Mouse (Mus musculus) retina, postnatal 1 day (tissue): ENCODE measurements around the gene Actrt2.

Source experiments
- DNase-seq: peaks from one replicate; pipeline ENCODE4 v3.0.0-alpha.2; 2012

Actrt2 gene

DNA sequence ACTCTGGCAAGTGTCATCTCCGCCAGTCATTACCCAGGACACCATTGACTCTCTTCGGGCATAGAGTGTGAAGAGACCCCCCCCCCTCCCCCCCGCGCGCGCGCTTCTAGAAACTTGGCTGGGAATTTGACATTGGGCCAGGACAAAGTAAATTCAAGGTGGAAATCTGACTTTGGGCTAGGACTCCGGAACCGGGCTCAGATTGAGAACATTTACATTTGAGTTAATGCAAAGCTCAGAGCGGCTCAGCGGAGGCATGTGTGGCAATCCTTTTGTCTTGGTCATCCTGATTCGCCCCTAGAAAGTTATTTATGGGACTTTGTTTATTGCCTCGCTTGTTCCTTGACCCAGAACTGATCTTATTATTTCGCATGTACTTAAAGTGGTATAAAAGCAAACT is 14.6 kb upstream of the Actrt2 start:
- no peak for DNase-seq

DNA sequence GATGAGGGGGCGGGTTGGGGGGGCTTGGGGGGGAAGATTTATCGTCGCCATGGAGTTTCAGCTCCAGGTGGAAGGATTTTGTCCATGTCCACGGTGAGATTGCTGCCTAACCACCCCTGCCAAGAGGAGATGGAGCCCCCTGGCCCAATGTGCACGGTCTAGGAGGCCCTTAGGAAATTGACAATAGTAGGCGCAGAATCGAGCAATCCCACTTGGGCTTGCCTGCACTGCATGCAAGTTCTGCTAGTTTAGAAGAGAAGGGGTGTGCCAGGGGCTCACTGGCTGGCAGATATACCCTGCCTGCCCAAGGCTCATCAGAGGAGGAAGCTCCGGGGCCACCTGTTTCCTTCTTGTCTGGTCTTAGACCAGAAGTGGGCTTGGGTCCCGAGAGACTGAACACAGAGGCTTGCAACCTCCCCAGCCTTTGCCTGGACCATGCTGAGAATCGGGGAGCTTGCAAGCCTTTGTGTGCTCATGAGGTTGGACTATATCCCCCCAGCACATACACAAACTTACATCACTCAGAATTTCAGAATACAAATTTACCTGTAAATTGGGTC is 7.9 kb upstream of the Actrt2 start:
- DNase-seq, result no peak

DNA sequence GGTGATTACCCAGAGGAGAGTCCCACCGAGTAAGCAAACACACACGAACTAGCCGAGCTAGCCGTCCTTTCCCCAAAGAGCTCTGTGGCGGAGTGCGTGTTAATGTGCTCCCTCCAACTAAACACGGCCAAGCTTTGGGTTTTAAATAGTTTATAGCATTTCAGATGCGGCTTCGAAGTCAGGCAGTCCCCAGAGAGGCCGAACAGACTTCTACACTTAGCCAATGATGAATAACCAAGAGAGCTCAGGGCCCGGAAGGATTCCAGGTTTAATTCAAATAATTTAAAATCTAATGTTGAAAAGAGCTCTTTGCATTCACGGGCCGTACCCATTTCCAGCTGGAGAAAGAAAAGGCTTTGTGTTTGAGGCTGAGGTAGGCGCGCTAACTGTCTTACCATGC is 7.3 kb upstream of the Actrt2 start:
- peak; percentile 45 for DNase-seq

DNA sequence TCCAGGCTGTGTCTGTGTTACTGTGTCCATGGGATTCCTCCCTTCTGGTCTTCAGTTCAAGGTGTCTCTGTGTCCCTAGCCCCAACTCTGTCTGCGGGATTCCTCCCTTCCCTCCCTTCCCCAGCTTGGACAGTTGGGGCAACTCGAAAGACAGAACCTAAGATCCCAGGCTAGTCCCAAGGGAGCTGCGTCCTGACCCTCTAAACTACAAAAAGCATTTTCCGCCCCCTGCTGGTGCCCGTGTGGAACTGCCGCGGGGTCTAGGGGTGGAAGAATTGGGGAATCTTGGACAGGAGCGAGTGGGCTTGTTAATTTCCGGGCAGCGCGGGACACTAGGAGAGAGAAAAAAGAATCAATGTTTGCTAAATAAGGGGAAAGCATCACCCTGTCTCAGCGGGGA is 6.9 kb upstream of the Actrt2 start:
- DNase-seq, result peak; percentile 80

DNA sequence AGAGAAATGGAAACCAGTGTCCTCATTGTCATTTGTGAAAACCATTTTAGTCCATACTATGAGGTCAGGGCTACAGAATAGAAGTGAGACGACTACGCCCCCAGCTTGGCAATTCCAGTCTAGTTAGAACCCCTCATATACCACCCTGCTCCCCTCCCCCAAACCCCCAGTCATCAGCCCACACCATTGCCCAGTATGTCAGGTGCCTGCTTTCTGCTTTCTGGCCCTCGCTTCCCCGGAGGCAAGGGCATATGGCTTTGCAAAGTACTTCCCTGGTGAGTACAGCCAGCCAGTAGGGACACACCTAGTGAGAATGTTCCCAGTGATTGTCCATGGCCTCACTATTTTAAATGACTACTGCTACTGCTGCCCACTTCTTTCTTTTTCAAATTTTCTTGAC is 6.3 kb upstream of the Actrt2 start:
- DNase-seq, result no peak

DNA sequence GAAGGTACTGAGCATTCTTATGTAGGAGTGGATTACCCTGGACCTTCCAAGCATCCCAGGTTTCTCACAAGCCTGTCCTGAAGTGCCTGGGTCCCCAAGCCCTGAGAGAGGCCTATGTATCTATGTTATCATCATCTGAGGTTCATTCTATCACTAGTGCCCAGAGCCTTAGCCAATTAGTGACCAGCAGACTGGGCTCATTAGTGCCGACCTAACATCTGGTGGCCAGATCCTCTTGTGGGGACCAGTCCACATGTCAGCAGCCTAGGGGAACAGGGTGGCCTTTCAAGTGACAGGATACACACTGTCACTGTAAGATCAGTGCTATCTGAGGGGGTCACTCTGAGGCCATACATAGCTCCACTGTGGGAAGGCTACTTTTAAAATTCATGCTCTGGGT is 4.4 kb upstream of the Actrt2 start:
- DNase-seq, result no peak

DNA sequence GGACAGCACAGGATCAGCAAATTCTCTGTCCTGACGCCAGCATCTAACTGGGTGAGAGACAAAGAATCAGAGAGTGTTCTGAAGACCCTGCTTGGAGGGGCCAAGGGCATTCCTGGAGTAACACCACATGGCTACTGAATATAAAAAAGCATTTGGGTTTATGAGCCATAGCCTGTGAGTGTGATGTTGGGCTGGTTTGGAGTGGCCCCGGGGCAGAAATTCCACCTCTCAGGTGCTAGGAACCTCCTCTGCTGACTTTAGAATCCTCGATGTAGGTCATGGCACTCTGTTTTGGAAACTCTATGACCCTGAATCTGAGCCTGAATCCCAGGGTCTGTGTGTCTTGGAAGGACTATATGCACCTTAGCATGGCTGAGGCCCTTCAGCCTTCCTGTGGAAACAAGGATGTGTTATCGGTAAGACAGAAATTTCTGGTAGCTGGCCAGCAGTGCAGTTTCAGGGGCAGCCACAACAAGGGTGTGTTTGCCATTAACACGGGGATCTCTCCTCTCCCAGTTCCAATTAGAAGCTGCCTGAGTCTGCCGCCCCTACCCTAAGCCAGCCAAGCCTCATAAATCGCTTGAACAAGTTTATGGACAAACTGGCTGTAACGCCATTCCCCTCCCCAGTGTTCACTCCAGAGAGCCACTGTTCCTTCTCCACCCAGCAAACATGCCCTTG is 3.7 kb upstream of the Actrt2 start:
- no peak for DNase-seq

DNA sequence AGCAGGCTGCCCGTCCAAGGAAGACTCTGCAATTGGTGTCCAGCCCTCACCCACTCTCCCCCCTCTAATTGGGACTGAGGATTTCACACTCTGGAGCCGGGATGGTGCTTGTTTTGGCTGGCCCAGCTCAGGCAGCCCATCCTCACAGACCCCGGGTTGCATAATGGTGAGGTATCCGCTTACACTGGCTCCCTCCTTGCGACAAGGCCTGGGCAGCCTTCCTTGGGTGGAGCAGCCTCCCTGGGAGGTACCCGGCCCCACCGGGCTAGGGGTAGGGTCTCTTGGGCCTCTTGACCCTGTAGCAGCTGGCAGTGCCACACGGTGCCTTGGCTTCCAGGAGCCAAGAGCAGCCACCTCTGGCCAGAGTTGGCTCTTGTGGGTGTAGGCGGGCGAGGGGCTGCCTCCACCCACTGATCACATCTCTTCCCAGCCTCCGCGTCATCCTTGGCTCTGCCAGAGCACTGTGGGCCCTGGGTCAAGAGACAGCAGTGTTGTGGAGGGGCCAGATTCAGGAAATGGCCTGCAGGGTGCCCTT is 4.9 kb downstream of the Actrt2 start:
- no peak for DNase-seq

DNA sequence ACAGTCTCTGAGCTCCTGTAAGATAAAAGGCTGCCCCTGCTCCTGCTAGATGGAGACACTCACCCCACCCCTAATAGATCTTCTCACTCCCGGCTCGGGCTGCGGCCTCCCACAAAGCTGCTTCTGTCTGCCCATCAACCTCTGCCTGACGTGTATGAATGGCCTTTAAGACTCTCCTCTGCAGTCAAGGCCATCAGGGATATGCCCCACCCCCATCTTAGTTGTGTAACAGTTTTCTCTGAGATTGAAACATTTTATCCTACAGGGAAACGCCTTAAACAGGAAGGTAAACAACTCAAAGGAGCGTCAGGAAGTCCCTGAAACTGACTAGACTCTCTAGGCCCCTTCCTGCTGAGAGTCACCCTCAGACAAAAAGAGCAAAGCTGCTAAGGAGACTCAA is 6.4 kb downstream of the Actrt2 start:
- DNase-seq, result no peak

DNA sequence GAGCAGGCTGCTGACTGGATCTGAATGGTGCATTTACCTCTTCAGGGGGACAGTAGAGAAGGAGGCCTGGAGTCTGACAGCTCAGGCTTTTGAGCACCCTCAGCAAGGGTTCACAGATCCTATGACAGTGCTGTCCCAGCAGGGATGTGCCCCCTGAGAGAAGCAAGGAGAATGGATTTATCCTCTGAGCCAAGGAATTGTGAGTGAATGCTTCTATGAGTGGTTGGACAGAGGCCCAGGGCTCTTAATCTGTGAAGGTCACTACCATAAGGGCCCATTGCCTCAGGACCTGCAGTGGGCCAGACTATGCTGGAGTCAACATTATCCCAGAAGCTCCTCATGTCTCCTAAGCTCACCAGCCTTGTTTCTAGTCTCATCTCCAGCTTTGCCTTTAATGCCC is 7.6 kb downstream of the Actrt2 start:
- no peak for DNase-seq

DNA sequence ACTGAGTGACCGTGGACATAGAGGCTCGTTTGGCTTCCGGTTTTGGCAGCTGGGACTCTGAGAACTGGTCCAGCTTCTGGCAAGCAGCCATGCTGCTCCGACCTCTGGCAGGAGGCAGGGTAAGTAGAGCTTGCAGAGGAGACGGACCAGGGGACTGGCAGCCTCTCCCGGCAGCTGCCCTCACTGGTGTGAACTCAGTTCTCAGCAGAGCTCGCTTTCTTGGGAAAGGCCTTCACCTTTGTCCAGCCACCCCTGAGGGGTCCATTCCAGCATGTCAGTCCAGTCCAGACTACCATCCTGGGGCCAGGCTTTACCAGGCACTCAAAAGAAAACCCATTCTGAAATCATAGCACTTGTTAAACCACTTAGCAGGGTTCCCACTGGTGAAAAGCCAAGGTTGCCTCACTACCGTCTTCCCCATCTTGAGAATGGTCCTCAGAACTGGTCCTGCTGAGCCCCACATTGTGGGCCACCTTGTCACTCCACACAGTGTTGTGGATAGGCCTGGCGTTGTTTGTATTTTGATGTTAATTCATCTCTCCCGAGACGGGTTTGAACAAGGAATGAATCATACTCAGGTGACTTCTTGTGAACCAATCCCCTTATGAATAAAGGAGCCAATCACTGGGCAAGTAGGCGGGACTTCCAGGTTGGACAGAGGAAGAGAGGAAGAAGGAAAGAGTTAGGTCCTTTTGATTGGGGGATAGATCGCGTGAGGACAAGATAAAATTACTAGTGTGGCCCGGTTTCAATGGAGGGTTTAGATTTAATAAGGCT is 12.3 kb downstream of the Actrt2 start:
- DNase-seq, result peak; percentile 21

DNA sequence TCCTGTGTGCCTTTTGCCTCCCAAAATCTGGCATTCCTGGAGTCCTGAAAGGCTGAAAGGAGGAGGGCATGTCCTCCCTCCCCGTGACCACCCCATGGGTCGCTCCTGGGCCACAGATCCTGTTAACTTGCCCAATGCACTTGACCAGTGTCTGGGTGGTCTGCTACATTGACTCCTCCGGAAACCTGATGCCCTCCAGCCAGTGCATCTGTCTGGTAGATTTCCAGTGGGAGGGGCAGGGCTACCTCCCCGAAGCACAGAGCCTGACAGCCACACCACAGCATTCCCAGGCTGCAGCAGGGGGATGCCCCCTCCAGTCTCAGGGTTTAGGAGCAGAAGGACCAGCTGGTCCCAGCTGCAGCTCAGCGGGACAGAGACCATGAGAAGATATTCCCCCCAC is 15.2 kb downstream of the Actrt2 start:
- DNase-seq, result peak; percentile 40

DNA sequence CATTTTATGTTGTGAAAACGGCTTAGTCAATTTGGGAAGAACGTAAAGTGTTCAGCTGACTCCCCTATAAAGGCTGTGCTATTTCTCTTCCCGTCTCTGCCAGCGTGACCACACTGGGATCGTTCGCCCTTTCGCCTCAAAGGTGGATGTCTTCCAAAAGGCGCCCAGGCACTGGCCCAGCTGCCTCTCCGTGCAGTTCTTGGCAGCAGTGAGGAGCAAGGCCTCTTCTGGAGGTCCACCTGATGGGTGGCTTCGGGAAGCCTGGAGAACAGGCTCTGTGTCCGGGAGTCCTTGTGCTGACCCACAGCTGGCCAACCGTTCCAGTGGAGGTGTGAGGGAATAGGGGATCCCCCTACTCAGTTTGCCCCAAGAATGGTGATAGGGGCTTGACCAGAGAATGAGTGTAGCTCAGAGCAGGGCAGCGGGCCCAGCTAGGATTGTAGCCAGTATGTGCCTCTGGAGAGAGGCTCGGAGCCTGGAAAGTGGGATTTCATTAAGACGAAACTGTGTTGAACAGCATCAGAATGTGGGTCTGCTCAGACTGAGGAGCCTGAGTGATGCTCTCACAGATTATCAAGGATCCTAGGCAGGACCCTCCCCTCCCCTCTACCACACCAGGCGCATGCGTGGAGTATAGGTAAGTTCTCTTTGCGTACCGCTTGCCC is 18.5 kb downstream of the Actrt2 start:
- DNase-seq, result no peak

DNA sequence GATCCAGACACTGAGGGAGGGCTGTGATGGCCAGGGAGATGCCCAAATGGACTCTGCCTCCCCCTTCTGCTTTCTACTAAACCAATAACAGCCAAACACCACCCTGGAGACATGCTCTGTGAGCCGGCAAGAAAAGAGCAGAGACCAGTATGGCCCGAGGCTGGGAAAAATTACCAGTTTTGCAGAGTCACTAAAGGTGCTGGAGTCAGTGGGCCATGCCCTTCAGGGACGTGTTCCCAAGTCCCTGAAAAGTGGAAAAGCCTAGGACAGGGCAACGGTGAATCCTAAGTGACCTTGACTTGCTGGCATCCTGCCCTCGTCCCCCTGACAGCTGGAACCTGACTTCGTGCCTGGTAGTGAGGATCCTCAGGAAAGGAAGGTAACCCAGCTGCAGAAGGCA is 25.2 kb downstream of the Actrt2 start:
- peak; percentile 17 for DNase-seq

DNA sequence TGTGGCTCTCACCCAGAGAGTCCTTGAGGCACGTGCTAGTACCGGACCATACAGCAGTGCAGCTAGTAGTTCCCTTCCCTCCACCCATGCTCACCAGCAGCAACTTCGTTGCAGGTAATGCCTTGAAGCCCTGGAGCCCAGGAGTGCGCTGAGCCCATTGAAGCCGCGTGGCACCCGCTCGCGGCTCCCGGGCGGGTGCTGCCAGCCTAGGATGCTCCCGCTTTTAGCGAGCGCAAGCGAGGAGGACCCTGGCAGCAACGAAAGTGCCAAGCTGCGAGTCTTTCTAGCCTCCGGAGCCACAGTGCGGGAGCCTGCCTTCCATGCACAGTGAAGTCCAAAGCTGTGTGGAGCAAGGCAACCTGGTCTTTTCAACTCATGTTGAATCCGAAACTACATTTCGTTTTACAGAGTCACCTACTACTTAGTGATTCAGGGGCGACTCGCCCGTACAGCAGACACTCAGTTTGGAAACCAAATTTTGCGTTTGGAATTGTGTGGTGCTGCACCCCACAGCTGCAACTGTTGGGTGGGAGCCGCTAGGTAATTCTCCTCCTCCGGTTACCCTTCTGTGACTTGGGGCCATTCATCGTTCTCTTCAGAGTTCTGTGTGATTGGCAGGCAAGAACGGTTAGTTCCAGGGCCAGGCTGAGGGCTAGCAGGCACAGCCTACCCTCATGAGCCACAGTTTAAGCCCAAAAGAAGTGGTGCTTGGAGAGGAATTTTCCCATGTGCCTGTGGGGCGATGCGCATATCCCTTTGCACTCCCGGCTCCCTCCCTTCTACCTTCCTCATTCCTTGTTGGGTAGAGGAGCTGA is 26.2 kb downstream of the Actrt2 start:
- peak; percentile 56 for DNase-seq

DNA sequence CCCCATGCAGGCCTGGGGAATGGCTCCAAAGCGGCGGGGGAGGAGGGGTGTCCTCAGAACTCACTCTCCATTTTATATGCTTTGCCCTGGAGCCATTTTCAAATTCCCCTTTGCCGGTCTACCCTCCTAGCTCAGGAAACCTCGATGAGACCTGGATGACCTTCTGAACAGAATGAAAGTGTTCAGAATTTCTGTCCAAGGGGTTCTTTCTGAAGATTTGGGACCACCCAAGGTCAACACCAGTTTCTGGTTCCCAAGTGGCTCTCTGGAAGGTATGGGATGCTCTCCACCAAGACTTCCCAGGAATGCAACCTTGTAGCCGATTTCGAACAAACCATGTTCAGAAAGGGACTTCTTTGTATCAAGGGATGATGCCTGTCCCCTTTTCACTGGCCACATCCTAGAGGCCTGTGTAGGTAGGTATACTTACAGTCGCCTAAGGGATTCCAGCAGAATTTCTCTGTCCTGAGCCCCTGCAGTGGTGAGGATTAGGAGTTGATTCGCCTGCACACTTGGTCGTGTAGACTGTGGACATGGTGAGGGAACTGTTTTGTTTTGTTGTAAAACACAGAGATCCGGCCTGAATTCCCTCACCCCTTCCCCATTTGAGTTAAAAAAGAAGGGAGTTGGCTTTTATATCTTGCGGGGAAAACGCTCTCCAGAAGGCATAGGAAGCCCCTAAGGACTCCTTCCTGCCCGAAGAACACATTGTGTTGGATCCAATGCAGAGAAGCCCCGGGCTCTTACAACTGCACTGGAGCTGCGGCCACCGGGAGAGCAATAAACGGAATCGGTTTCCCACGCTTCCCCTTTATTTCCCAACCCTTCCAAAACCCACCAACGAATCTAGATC is 27.0 kb downstream of the Actrt2 start:
- no peak for DNase-seq

DNA sequence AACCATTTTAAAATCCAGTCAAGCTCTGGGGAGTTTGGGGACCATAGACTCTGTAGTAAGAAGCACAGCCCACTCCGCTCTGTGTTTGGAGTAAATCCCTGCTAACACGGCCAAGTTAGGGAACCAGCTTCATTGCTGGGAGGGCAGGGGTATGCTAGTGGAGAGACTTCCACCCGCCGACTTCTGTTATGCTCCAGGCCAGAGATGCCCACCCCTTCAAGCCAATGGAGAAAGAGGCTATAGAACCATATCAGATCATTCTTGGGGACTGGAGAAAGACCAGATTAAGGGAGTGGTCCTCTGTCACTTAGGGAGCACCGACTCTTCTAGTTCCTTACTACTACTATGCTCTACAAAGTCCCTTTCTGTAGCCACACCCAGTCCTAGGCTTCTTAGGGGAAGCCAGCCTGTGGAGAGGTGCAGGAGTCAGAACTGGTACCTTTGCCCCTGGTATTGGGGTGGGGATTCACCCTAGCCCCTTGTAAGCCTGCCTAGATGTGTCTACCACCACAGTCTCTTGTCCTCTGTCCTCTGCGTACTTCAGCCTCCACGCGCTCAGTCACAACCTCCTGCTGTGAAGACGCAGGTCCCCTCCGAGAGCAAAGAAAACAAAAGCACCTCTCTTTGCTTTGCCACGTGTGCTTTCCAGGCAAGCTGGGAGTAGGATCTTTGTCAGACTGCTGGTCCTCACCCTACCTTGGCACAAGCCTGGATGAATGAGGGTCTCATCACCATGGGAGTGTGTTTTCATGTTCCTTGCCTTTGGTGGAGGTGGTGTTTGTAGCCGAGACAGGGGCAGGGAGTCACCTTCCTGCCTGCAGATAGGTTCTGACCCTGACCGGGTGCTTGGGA is 27.9 kb downstream of the Actrt2 start:
- peak; percentile 21 for DNase-seq

DNA sequence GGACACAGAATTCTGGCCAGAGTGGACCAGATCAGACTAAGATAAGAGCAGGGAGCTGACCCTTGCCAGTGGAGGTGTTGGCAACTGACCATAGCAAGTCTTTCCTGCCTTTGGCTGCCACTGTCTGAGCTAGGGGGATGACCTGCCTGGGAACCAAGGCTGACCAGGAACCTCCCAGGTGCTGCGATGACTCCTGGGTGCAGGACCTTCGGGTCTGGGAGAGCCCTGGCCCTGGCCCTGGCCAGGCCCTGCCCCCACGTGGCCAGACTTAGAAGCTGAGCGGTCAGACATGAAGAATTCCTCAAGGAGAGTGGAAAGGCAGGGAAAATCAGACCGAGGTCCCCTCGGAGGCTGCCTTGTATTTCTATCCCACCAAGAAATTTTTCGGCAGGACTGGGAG is 28.5 kb downstream of the Actrt2 start:
- peak; percentile 43 for DNase-seq

DNA sequence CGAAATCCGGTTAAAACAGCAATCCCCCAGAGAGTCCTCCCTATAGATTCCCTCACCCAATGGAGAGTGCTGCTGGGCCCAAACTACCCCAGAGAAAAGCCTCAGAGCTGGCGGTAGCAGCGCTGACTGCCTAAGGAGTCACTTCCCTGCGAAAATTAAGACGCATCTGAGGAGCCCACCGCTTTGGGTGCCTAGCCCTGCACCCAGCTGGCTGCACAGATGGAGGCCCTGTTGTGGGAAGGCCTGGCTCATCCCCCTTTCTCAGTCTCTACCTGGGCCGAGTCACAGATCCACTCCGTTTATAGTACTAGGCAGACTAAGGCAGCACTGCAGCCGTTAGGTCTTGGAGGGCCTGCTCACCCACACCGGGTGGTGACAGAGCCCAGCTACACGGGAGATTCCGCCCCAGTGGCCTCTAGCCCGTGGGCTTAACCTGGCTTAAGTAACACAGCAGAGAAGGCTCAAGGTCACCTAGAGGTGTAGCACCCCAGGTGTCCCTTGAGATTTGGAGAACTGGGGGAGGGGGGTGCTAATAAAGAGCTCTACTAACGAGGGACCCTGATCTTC is 29.3 kb downstream of the Actrt2 start:
- no peak for DNase-seq
